Mouse (Mus musculus): ENCODE measurements around the gene Tbxa2r.

GRCm38 (mm10) chr10:81367207-81367495, 38.6 kb downstream of the Tbxa2r start:
- no peak for TF ChIP-seq CTCF (IDR thresholded peaks at IDR 0.05; ENCODE audit: low read depth, low read length)
- TF ChIP-seq POLR2A (IDR thresholded peaks at IDR 0.05; ENCODE audit: extremely low read depth, insufficient read depth, low read length) = no peak
